Mouse (Mus musculus) liver, embryonic 13.5 days (tissue): ENCODE results near the gene Tgfbr2. TPM values are rescaled to one million over a fixed set of nuclear protein-coding genes. Genes with fewer than 3 reads are reported as not detected.

ENCODE experiments used
- ATAC-seq: fragments of 200-750 bp; cut with Nextera tagmentation; 2 replicates; pipeline ENCODE4 v1.8.0; 2017; ENCODE audit warnings: low read depth, mild to moderate bottlenecking, moderate number of reproducible peaks, moderate library complexity
- DNase-seq: peaks from one replicate; pipeline ENCODE4 v3.0.0; 2022
- H3K27ac ChIP-seq: fragments of 300-500 bp; sonication (generic); 2 replicates; pipeline ENCODE4 v1.5.1; 2015; ENCODE audit warnings: moderate library complexity, mild to moderate bottlenecking, inconsistent platforms
- H3K27me3 ChIP-seq: fragments of 300-500 bp; sonication (generic); 2 replicates; pipeline ENCODE4 v1.6.1; 2015; ENCODE audit warnings: mild to moderate bottlenecking, inconsistent platforms
- H3K36me3 ChIP-seq: fragments of 300-500 bp; sonication (generic); 2 replicates; pipeline ENCODE4 v1.6.1; 2015; ENCODE audit warnings: mild to moderate bottlenecking, inconsistent platforms
- H3K4me1 ChIP-seq: fragments of 300-500 bp; sonication (generic); replicated peaks from 2 replicates; pipeline ENCODE4 v1.6.1; 2015; ENCODE audit warnings: inconsistent platforms
- H3K4me2 ChIP-seq: fragments of 300-500 bp; sonication (generic); 2 replicates; pipeline ENCODE4 v1.6.1; 2015; ENCODE audit warnings: inconsistent platforms, mild to moderate bottlenecking, moderate library complexity
- H3K4me3 ChIP-seq: fragments of 300-500 bp; sonication (generic); replicated peaks from 2 replicates; pipeline ENCODE4 v1.5.1; 2015; ENCODE audit warnings: mild to moderate bottlenecking, inconsistent platforms
- H3K9ac ChIP-seq: fragments of 300-500 bp; sonication (generic); 2 replicates; pipeline ENCODE4 v1.6.1; 2015; ENCODE audit warnings: mild to moderate bottlenecking, inconsistent platforms
- H3K9me3 ChIP-seq: fragments of 300-500 bp; sonication (generic); replicated peaks from 2 replicates; pipeline ENCODE4 v1.6.1; 2016; ENCODE audit warnings: inconsistent platforms
- WGBS: fragments of 180-500 bp; shearing (Covaris S2); methylation state at CpG from one replicate; pipeline ENCODE4 v1.1.7; 2015; ENCODE audit not compliant: insufficient replicate concordance; 5-methylcytosine and 5-hydroxymethylcytosine counted together
- polyA plus RNA-seq: library from polyadenylated mRNA; unstranded; fragments of >200 nt; fragmentation: Nextera tagmentation; extraction: Ambion mirVana; gene quantifications from 2 replicates; pipeline ENCODE4 v1.2.1, GENCODE M21; 2015

Tgfbr2 gene
- polyA plus RNA-seq, 1 experiment from 2014 or later = 4.0 TPM

GRCm38 (mm10) chr9:116192826-116193534 is 17.8 kb upstream of the Tgfbr2 start:
- DNase-seq (no peak), ATAC-seq (no peak)
- Histone ChIP-seq H3K9ac (no peak overlapping the region), H3K4me2 (no peak overlapping the region), H3K9me3 (no peaks in the 10 kb centered on the region), H3K27me3 (no peaks in the 10 kb centered on the region), H3K36me3 (no peaks in the 10 kb centered on the region), H3K4me3 (no peak overlapping the region), H3K27ac (no peak overlapping the region), H3K4me1 (peaks cover 15% of the 10 kb centered on the region)
- 81% methylated on average over 12 of the region's 12 CpGs for WGBS

- DNase-seq = no peak
- Histone ChIP-seq H3K4me3 (no peak overlapping the region), H3K4me2 (no peak overlapping the region), H3K36me3 (no peaks in the 10 kb centered on the region), H3K4me1 (peaks cover 19% of the 10 kb centered on the region), H3K27ac (no peak overlapping the region), H3K27me3 (no peaks in the 10 kb centered on the region), H3K9me3 (no peaks in the 10 kb centered on the region), H3K9ac (no peak overlapping the region)
- 49% methylated on average over 7 of the region's 7 CpGs for WGBS
- ATAC-seq = no peak
Observed at GRCm38 (mm10) chr9:116192253-116192652, 17.1 kb upstream of the Tgfbr2 start.

DNA sequence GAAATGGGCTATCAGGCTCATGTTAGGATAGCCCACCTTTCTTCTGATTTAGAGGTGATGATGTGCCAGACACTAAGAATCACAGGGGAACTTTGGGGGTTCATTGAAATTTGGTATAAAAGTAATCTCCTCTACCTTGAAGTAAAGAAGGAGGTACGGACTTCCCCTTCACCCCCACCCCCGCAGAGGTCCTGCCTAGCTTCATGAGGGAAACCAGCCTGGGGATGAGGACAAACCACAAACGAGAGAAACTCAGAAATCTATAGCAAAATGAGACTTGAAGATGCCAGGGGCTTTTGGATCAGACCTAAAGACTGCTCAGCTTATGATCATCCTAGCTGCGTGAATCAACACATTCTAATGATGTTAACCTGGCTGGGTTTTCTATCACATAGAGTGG is 14.7 kb upstream of the Tgfbr2 start:
- DNase-seq (no peak), ATAC-seq (no peak)
- Histone ChIP-seq H3K36me3 (no peaks in the 10 kb centered on the region), H3K4me2 (no peak overlapping the region), H3K4me3 (no peak overlapping the region), H3K27ac (no peak overlapping the region), H3K9ac (no peak overlapping the region), H3K4me1 (peaks cover 21% of the 10 kb centered on the region), H3K9me3 (no peaks in the 10 kb centered on the region), H3K27me3 (no peaks in the 10 kb centered on the region)
- WGBS = 24% methylated on average over 4 of the region's 4 CpGs

DNA sequence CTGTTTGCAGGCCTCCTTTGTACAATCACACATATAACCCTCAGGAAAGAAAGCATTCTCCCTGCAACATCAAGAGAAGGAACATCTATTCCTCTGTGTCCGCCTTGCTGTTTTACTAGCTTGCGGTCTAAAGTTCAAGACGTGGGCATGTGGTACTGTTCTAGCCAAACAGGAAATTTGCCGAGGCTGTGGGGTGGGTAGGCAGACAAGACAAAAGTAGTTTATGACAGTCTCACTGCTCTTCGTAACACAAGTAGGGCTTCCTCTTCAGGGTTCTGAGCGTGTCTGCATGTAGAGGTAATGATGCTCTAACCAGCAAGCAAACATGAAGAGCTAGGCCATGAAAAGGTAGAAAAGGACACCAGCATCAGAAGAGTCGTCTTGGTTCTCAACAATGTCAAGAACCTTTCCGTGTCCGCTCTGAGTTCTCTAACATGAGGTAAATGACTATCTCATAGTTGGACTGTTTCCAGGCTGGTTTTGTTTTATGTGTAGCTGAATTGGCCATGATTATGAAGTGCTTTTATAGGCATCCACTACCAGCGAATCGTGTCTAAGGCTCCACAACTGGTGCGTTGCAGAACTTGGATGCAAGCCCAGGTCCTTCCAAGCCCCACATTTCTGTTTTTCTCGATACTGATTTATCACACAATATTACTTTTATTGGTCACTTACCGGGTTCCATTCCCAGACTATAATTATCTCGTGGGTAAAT is 13.9 kb upstream of the Tgfbr2 start:
- 65% methylated on average over 15 of the region's 15 CpGs for WGBS
- Histone ChIP-seq H3K27ac (no peak overlapping the region), H3K27me3 (no peaks in the 10 kb centered on the region), H3K4me2 (no peak overlapping the region), H3K9ac (no peak overlapping the region), H3K36me3 (no peaks in the 10 kb centered on the region), H3K9me3 (no peaks in the 10 kb centered on the region), H3K4me3 (no peak overlapping the region), H3K4me1 (peaks cover 17% of the 10 kb centered on the region)
- DNase-seq (no peak), ATAC-seq (no peak)

DNA sequence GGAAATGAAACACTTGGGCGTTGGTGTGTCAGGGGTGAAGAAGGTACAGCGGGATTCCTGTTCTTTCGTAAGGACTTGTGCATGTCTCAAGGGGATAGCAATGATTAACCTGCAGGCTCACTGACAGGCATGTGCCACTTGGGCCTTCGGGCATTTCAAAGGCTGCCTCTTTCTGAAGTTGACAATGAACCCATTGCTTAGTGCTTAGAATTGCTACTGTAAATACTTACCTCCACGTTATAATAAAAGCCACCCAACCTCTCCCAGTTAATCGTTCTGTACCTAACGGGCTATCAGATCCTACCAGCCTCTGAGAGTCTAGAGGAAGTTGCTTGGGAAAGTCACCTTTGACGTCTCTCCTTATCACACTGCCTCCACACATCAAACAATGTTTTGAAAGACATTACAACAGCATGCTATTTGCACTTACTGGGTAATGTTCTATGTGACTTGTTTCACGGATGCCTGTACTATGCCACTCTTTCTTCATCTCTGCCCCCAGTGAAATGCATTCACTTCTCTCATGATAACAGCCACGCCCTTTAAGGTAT is 12.1 kb upstream of the Tgfbr2 start:
- 42% methylated on average over 10 of the region's 10 CpGs for WGBS
- peaks cover 7% of the 10 kb centered on the region; the same call in 1 of the 2 replicates for H3K4me1 ChIP-seq
- no peak for ATAC-seq
- H3K27ac ChIP-seq = no peak overlapping the region
- no peak overlapping the region for H3K4me2 ChIP-seq
- H3K36me3 ChIP-seq = no peaks in the 10 kb centered on the region
- H3K4me3 ChIP-seq = no peak overlapping the region
- no peak for DNase-seq
- H3K27me3 ChIP-seq = no peaks in the 10 kb centered on the region
- H3K9ac ChIP-seq = no peak overlapping the region
- H3K9me3 ChIP-seq = no peaks in the 10 kb centered on the region

DNA sequence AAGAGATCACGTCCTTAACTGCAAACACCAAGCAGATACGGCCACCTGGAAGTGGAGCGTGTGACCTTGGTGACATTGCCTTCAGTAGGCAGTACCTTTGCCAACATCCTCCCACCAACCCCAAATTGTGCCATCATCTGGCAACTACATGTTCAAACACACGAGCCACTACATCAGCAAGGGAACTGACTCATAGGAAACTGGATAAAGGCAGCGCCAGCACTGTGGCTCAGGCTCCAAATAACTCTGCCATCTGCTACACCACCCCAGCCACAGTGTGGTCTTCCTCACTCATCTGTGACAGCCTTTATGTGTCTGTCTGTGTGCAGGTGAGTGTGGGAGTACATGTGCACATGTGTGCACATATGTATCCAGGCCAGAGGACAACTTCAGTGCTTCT is 9.7 kb upstream of the Tgfbr2 start:
- H3K9me3 ChIP-seq = no peaks in the 10 kb centered on the region
- H3K4me2 ChIP-seq = no peak overlapping the region
- WGBS = 72% methylated on average over 5 of the region's 5 CpGs
- no peaks in the 10 kb centered on the region for H3K27me3 ChIP-seq
- DNase-seq (no peak), ATAC-seq (no peak)
- H3K27ac ChIP-seq = no peak overlapping the region
- no peaks in the 10 kb centered on the region for H3K36me3 ChIP-seq
- peaks cover 7% of the 10 kb centered on the region; the same call in 1 of the 2 replicates for H3K4me1 ChIP-seq
- no peak overlapping the region for H3K9ac ChIP-seq
- no peak overlapping the region for H3K4me3 ChIP-seq

DNA sequence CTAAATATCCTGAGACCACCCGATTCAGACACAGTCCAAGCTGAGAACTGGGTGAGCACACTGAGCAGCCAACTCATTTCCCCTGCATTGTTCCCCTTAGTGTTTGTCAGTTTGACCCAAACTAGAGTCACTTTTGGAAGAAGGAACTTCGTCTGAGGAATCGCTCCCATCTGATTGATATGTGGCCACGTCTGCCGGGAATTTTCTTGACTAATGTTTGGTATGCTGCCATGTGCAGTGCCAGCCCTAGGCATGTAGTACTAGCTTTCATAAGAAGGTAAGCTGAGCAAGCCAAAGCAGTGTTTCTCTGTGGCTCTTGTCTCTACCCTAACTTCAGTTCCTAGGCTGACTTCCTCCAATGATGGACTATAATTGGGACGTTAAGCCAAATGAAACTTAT is 7.9 kb upstream of the Tgfbr2 start:
- WGBS = 62% methylated on average over 6 of the region's 6 CpGs
- ATAC-seq (no peak), DNase-seq (no peak)
- Histone ChIP-seq H3K4me1 (peaks cover 7% of the 10 kb centered on the region; the same call in 1 of the 2 replicates), H3K4me3 (no peak overlapping the region), H3K4me2 (no peak overlapping the region), H3K27me3 (no peaks in the 10 kb centered on the region), H3K9me3 (no peaks in the 10 kb centered on the region), H3K36me3 (no peaks in the 10 kb centered on the region), H3K27ac (no peak overlapping the region), H3K9ac (no peak overlapping the region)

- no peak for ATAC-seq
- Histone ChIP-seq H3K27ac (no peak overlapping the region), H3K4me3 (no peak overlapping the region), H3K9me3 (no peaks in the 10 kb centered on the region), H3K9ac (no peak overlapping the region), H3K4me1 (0 out of 2 replicates have a peak, but pooled peaks cover 3% of the 10 kb centered on the region), H3K36me3 (no peaks in the 10 kb centered on the region), H3K4me2 (no peak overlapping the region), H3K27me3 (no peaks in the 10 kb centered on the region)
- DNase-seq = no peak
- 59% methylated on average over 5 of the region's 5 CpGs for WGBS
Observed at GRCm38 (mm10) chr9:116181608-116182007, 6.4 kb upstream of the Tgfbr2 start.

GRCm38 (mm10) chr9:116178151-116178550 is 3.0 kb upstream of the Tgfbr2 start:
- Histone ChIP-seq H3K27ac (no peak overlapping the region), H3K4me1 (peaks cover 8% of the 10 kb centered on the region), H3K4me2 (no peak overlapping the region), H3K9ac (no peak overlapping the region), H3K4me3 (no peak overlapping the region), H3K27me3 (peaks cover 12% of the 10 kb centered on the region), H3K36me3 (no peaks in the 10 kb centered on the region), H3K9me3 (no peaks in the 10 kb centered on the region)
- DNase-seq (no peak), ATAC-seq (no peak)
- WGBS = 21% methylated on average over 3 of the region's 3 CpGs

- Histone ChIP-seq H3K4me3 (no peak overlapping the region), H3K4me2 (no peak overlapping the region), H3K4me1 (peaks cover 12% of the 10 kb centered on the region), H3K27ac (no peak overlapping the region), H3K9me3 (no peaks in the 10 kb centered on the region), H3K36me3 (no peaks in the 10 kb centered on the region), H3K9ac (no peak overlapping the region), H3K27me3 (peaks cover 12% of the 10 kb centered on the region)
- no peak for DNase-seq
- 75% methylated on average over 9 of the region's 9 CpGs for WGBS
- no peak for ATAC-seq
Observed at GRCm38 (mm10) chr9:116177108-116177507, 1.9 kb upstream of the Tgfbr2 start.

GRCm38 (mm10) chr9:116175488-116176115 is 442 bp upstream of the Tgfbr2 start:
- peak; percentile 59 for ATAC-seq
- H3K9me3 ChIP-seq = no peaks in the 10 kb centered on the region

More at GRCm38 (mm10) chr9:116175488-116176115, 442 bp upstream of the Tgfbr2 start:
- peak overlapping the region; percentile 77 for H3K27ac ChIP-seq
- DNase-seq = peak; percentile 38
- peak overlapping the region; percentile 68 for H3K4me3 ChIP-seq
- H3K4me1 ChIP-seq = peaks cover 17% of the 10 kb centered on the region
- peak overlapping the region; percentile 76; the same call in 1 of the 2 replicates for H3K9ac ChIP-seq
- peaks cover 12% of the 10 kb centered on the region for H3K27me3 ChIP-seq
- 3% methylated on average over 16 of the region's 16 CpGs for WGBS
- no peaks in the 10 kb centered on the region for H3K36me3 ChIP-seq
- H3K4me2 ChIP-seq = peak overlapping the region; percentile 78
